Mouse (Mus musculus): ENCODE results near the gene Ephx4.

- TF ChIP-seq CTCF (IDR thresholded peaks at IDR 0.05; ENCODE audit: control insufficient read depth, insufficient read depth, insufficient replicate concordance, low read depth, low read length) (no peak), POLR2A (IDR thresholded peaks at IDR 0.05; ENCODE audit: control insufficient read depth, low read depth, low read length) (no peak)
Observed at GRCm38 (mm10) chr5:107436587-107437209, 34.2 kb downstream of the Ephx4 start.

All from testis, adult 2 months (tissue).